Mouse (Mus musculus) midbrain, embryonic 16.5 days (tissue): ENCODE results near the gene Zmynd8. TPM values are rescaled to one million over a fixed set of nuclear protein-coding genes. Genes with fewer than 3 reads are reported as not detected.

Experiments used
- ATAC-seq: fragments of 200-750 bp; cut with Nextera tagmentation; 2 replicates; pipeline ENCODE4 v1.8.0; 2017; ENCODE audit warnings: moderate TSS enrichment
- H3K27ac ChIP-seq: fragments of 300-500 bp; sonication (generic); 2 replicates; pipeline ENCODE4 v1.5.1; 2014; ENCODE audit warnings: mild to moderate bottlenecking, low read length, mixed read lengths
- H3K27me3 ChIP-seq: fragments of 300-500 bp; sonication (generic); 2 replicates; pipeline ENCODE4 v1.6.1; 2014; ENCODE audit warnings: low read depth, low read length, mixed read lengths; ENCODE audit not compliant: control insufficient read depth, insufficient read depth
- H3K36me3 ChIP-seq: fragments of 300-500 bp; sonication (generic); 2 replicates; pipeline ENCODE4 v1.6.1; 2014; ENCODE audit warnings: mild to moderate bottlenecking, low read length, moderate library complexity, mixed read lengths; ENCODE audit not compliant: control insufficient read depth, insufficient read depth
- H3K4me1 ChIP-seq: fragments of 300-500 bp; sonication (generic); 2 replicates; pipeline ENCODE4 v1.6.1; 2014; ENCODE audit warnings: mild to moderate bottlenecking, low read length, mixed read lengths; ENCODE audit not compliant: control insufficient read depth, insufficient read depth
- H3K4me2 ChIP-seq: fragments of 300-500 bp; sonication (generic); 2 replicates; pipeline ENCODE4 v1.6.1; 2014; ENCODE audit warnings: mild to moderate bottlenecking, low read length, mixed read lengths
- H3K4me3 ChIP-seq: fragments of 300-500 bp; sonication (generic); 2 replicates; pipeline ENCODE4 v1.5.1; 2014; ENCODE audit warnings: low read depth, mild to moderate bottlenecking, low read length, moderate library complexity, mixed read lengths
- H3K9ac ChIP-seq: fragments of 300-500 bp; sonication (generic); 2 replicates; pipeline ENCODE4 v1.6.1; 2014; ENCODE audit warnings: low read depth, low read length, mixed read lengths
- H3K9me3 ChIP-seq: fragments of 300-500 bp; sonication (generic); replicated peaks from 2 replicates; pipeline ENCODE4 v1.6.1; 2014; ENCODE audit warnings: mild to moderate bottlenecking, low read length, mixed read lengths; ENCODE audit not compliant: control insufficient read depth, poor library complexity, severe bottlenecking
- WGBS: fragments of 180-500 bp; shearing (Covaris S2); extraction: QIAGEN DNeasy Blood & Tissue Kit; methylation state at CpG from one replicate; pipeline ENCODE4 v1.1.7; 2014; 5-methylcytosine and 5-hydroxymethylcytosine counted together
- polyA plus RNA-seq: library from polyadenylated mRNA; unstranded; fragments of >200 nt; fragmentation: Nextera tagmentation; extraction: Ambion mirVana; gene quantifications from 2 replicates; pipeline ENCODE4 v1.2.1, GENCODE M21; 2015

The Zmynd8 gene
- polyA plus RNA-seq, 1 experiment from 2014 or later = 78.7 TPM

DNA sequence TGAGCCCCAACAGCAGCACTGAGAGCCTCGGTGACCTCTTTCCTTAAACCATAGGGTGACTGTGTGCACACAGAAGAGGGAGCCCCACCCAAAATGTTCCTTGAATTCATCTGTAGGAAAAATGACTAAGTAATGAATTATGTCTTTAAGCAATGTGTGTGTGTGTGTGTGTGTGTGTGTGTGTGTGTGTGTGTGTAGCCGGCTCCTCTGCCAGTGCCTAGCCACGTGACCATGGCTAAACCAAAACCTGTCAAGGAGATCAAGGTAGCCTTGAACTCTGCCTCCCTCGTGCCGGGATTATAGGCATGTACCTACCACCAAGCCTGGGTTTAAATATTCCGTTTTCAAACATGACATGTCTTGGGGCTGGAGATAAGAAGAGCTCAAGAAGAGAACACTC is 57.0 kb downstream of the Zmynd8 start:
- H3K36me3 ChIP-seq = peaks cover 19% of the 10 kb centered on the region

DNA sequence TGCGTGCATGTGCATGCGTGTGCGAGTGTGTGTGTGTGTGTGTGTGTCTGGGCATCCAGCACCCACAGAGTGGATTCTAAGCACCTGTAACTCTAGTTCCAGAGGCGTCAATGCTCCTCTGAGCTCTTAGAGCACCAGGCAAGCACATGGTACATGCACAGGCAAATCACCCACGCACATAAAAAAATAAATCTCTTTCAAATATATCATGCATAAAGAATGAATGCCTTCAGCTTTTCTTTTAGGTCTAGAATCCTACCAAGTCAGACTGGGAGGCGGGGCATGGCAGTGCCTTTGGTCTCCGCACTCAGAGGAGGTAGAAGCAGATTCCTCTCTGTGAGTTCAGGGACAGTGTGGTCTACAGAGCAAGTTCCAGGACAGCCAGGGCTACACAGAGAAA is 58.0 kb downstream of the Zmynd8 start:
- peaks cover 18% of the 10 kb centered on the region for H3K4me1 ChIP-seq
- H3K36me3 ChIP-seq = peaks cover 23% of the 10 kb centered on the region
- no peaks in the 10 kb centered on the region for H3K27me3 ChIP-seq
- no peak overlapping the region for H3K4me2 ChIP-seq
- H3K9ac ChIP-seq = no peak overlapping the region
- 91% methylated on average over 7 of the region's 7 CpGs for WGBS
- no peak for ATAC-seq
- H3K9me3 ChIP-seq = no peaks in the 10 kb centered on the region
- no peak overlapping the region for H3K27ac ChIP-seq
- no peak overlapping the region for H3K4me3 ChIP-seq

More for the DNA sequence above, 57.0 kb downstream of the Zmynd8 start:
- Histone ChIP-seq H3K9me3 (no peaks in the 10 kb centered on the region), H3K9ac (no peak overlapping the region), H3K27me3 (no peaks in the 10 kb centered on the region), H3K4me3 (no peak overlapping the region), H3K4me2 (no peak overlapping the region), H3K4me1 (peaks cover 18% of the 10 kb centered on the region), H3K27ac (no peak overlapping the region)
- ATAC-seq = no peak
- 91% methylated on average over 6 of the region's 6 CpGs for WGBS

DNA sequence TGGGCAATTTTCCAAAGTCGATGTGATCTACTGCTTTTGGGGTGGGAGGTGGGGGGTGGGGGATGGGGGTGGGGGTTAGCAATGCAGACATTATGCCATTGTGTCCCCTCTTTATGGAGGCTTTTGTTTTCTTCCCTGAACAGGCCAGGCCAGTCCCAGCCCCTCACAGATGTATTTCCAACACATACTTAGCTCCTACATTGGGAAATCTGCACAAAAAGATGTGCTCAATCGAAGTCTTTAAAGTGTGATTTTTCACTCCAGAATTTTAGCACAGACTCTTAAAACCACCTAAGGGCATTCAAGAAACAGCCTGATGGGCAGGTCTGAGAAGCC is 59.5 kb downstream of the Zmynd8 start:
- WGBS = 57% methylated on average over 2 of the region's 2 CpGs
- peak overlapping the region; percentile 56 for H3K27ac ChIP-seq
- peaks cover 32% of the 10 kb centered on the region for H3K36me3 ChIP-seq
- ATAC-seq = no peak
- H3K4me3 ChIP-seq = no peak overlapping the region
- H3K4me2 ChIP-seq = no peak overlapping the region
- H3K9me3 ChIP-seq = no peaks in the 10 kb centered on the region
- no peaks in the 10 kb centered on the region for H3K27me3 ChIP-seq
- no peak overlapping the region for H3K9ac ChIP-seq
- peaks cover 18% of the 10 kb centered on the region for H3K4me1 ChIP-seq

DNA sequence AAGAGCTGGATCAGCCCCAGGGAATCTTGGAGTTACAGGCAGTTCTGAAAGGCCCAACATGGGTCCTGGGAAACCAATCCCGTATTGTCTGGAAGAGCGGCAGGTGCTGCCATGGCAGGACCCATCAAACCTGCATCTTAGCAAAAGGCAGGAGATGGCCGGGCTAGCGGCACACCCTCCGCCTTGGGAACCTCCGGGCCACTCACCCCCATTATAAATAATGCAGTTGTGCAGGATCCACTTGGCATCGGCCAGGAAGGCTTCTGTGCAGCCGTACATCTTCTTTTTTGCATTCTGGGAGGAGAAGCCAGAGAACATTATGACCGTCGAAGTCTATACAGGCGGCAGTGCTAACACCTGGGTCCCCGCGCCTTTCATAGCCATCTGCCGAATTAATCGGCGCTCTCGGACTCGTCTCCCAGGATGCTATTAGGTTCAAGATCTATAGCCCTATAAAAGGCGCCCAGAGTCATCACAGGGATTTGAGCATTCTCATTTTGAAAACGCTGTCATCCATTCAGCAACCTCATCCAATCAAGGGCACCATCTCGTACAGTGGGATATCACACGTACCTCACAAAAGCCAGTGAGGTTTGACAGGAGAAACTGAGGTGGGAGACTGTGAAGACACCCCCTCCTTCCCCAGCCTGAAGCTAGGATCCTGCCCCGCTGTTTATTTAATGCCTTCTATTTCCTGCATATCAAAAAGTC is 60.1 kb downstream of the Zmynd8 start:
- Histone ChIP-seq H3K4me3 (no peak overlapping the region), H3K27me3 (no peaks in the 10 kb centered on the region), H3K27ac (peak overlapping the region; percentile 56), H3K4me1 (peaks cover 18% of the 10 kb centered on the region), H3K36me3 (peaks cover 36% of the 10 kb centered on the region), H3K9me3 (no peaks in the 10 kb centered on the region), H3K4me2 (no peak overlapping the region), H3K9ac (no peak overlapping the region)
- WGBS = 48% methylated on average over 23 of the region's 23 CpGs
- peak; percentile 44; the same call in 1 of the 2 replicates for ATAC-seq

DNA sequence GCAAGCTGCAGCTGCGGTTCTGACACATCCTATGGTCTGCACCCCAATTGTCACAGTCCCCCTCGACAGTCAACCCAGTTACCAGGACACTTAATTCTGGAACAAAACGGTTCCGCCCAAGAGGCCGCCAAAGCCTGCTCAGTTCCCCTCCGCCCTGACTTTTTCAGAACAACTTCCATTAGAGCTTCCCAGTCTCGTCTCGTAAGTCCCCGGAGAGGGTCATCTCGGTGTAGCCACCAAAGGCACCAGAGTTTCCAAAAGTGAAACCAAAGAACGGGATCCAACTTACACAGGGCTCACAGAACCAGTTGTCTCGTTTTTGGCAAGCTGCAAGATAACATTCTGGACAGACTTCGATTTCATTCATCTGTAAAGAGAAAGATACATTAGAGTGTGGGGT is 64.2 kb downstream of the Zmynd8 start:
- Histone ChIP-seq H3K4me2 (no peak overlapping the region), H3K9me3 (no peaks in the 10 kb centered on the region), H3K9ac (no peak overlapping the region), H3K27me3 (no peaks in the 10 kb centered on the region), H3K36me3 (peaks cover 30% of the 10 kb centered on the region), H3K4me3 (no peak overlapping the region), H3K4me1 (peaks cover 17% of the 10 kb centered on the region), H3K27ac (no peak overlapping the region)
- no peak for ATAC-seq
- WGBS = 91% methylated on average over 13 of the region's 13 CpGs

DNA sequence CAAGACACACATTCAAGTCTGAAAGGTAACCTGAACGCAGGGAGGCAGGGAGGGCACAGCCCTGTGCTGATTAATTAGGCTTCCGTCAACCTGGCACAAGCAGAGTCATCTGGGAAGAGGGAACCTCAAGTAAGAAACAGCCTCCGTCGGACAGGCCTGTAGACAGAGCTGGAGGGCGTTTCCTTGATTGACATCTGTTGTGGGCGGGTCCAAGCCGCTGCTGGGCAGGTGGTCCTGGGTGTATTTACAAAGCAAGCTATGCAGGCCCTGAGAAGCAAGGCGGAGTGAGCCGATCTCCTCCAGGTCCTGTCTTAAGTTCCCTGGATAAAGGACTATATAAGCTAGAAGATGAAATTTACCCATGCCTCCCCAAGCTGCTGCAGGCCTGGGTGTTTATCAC is 65.3 kb downstream of the Zmynd8 start:
- no peaks in the 10 kb centered on the region for H3K27me3 ChIP-seq
- H3K9ac ChIP-seq = no peak overlapping the region
- H3K36me3 ChIP-seq = peaks cover 30% of the 10 kb centered on the region
- H3K4me3 ChIP-seq = no peak overlapping the region
- WGBS = 58% methylated on average over 9 of the region's 9 CpGs
- no peaks in the 10 kb centered on the region for H3K9me3 ChIP-seq
- peaks cover 6% of the 10 kb centered on the region; the same call in 1 of the 2 replicates for H3K4me1 ChIP-seq
- no peak overlapping the region for H3K27ac ChIP-seq
- no peak overlapping the region for H3K4me2 ChIP-seq
- no peak for ATAC-seq

DNA sequence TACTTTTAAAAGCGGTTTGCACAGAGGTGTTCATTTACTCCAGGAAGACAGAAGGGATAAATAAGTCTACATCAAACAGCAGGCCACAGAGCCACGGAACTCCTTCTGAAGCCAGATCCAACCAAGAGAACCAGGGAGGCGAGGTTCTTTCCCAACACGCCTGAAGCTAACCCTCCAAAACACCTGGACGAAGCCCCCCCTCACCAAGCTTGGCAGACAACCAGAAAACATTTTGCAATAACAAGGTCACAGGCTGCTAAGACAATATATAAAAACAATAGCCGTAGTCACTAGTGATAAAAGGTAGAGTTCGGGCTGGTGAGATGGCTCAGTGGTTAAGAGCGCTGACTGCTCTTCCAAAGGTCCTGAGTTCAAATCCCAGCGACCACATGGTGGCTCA is 66.1 kb downstream of the Zmynd8 start:
- H3K4me2 ChIP-seq = no peak overlapping the region
- ATAC-seq = no peak
- H3K9ac ChIP-seq = no peak overlapping the region
- H3K4me1 ChIP-seq = no peaks in the 10 kb centered on the region
- no peak overlapping the region for H3K4me3 ChIP-seq
- H3K36me3 ChIP-seq = peaks cover 37% of the 10 kb centered on the region
- H3K27ac ChIP-seq = peak overlapping the region; percentile 60; the same call in 1 of the 2 replicates
- 88% methylated on average over 9 of the region's 9 CpGs for WGBS
- H3K27me3 ChIP-seq = no peaks in the 10 kb centered on the region
- H3K9me3 ChIP-seq = no peaks in the 10 kb centered on the region

DNA sequence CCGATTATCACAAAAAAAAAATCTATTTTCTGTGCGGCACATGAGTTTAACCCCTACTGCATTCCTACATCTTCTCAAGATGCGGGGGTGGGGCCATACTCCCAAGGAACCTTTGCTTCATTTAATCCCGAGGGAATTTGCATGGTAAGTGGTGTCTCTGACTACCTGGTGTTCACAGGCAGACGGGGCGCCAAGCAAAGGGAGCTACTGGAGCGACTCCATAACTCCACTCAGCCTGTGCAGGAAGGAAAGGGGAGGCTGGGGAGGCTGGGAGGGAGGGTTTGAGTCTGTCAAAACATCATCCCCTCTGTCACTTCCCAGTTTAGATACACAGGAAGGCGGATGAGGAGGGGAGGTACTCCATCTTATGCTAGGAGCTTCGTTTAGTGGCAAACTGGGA is 66.5 kb downstream of the Zmynd8 start:
- H3K9me3 ChIP-seq = no peaks in the 10 kb centered on the region
- peaks cover 38% of the 10 kb centered on the region for H3K36me3 ChIP-seq
- H3K4me3 ChIP-seq = no peak overlapping the region
- no peak overlapping the region for H3K4me2 ChIP-seq
- H3K27me3 ChIP-seq = no peaks in the 10 kb centered on the region
- WGBS = 46% methylated on average over 9 of the region's 9 CpGs
- peak overlapping the region; percentile 60; the same call in 1 of the 2 replicates for H3K27ac ChIP-seq
- H3K4me1 ChIP-seq = no peaks in the 10 kb centered on the region
- no peak overlapping the region for H3K9ac ChIP-seq
- ATAC-seq = no peak

DNA sequence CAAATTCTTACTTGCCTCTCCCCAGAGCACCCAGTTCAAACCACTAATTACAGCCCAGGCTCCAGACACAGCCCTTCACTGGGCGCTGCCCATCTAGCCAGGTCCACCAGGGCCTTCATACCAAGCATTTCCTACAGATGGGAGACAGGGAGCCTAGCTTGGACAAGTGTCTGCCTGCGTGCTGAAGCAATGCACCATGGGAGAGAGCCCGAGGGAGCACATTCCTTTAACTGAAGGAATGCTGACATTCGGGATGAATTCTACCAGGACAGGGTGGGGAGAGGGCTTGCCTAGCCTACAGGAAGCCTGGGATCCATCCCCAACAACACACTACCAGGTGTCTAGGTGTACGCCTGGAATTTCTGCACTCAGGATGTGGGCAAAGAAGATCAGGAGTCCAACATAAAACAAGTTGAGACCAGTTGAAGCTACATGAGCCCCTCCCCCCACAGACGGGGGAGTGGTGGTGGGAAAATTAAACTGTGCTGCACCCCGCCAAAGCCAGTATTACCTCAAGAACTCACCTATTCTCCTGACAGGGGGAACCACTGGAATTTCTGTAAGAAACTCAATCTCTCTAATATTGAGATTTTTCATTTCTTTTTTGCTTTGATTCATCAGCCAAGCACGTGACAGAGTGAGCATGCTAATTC is 67.1 kb downstream of the Zmynd8 start:
- Histone ChIP-seq H3K36me3 (peaks cover 42% of the 10 kb centered on the region), H3K9ac (no peak overlapping the region), H3K27ac (0 out of 2 replicates have a peak overlapping the region, but pooled peaks have one; percentile 37), H3K4me1 (no peaks in the 10 kb centered on the region), H3K9me3 (no peaks in the 10 kb centered on the region), H3K4me3 (no peak overlapping the region), H3K4me2 (no peak overlapping the region), H3K27me3 (no peaks in the 10 kb centered on the region)
- no peak for ATAC-seq
- WGBS = 77% methylated on average over 8 of the region's 8 CpGs
